Mouse (Mus musculus) A20 (cell line): Measurements from ENCODE around the gene Tmem242.

Experiments used
- DNase-seq: peaks from one replicate; pipeline ENCODE4 v3.0.0-alpha.2; 2011; ENCODE audit warnings: low read depth, low spot score

Gene Tmem242

DNA sequence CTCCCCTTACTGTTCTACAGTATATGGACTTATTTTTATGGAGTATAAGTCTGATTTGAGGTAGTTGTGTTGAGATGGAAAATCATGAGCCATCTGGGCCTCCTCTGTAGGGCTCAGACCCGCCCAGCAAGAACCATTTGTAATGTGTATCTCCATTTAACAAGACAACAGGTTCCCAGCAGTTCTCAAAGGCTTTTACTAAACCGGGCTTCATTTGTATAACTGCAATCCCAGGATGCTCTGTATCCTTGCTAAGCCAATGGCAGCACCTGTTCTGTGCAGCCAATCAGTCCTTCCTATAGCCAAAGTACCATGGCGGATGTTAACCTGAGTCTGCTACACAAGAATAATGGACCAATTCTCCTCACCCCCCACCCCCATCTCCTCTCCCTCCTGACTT lies 23.5 kb downstream of the Tmem242 start:
- no peak for DNase-seq

DNA sequence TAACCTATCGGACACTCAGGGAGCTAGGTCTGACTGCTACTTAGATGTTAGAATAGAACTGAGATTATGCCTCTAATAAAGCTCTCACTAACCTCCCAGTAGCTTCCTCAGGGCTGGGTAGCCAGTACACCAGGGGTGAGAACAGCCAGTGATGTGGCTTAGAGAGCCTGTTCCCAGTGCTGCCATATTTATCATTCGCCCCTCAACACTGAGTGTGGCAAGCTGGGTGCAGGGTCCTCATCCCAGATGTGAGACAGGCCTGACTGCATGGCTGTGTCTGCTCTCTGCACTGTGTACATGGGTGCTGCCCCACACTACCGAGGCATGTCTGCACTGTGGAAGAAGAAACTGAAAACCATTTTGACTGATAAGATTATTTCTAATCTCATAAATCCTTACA lies 26.0 kb downstream of the Tmem242 start:
- DNase-seq, result no peak

DNA sequence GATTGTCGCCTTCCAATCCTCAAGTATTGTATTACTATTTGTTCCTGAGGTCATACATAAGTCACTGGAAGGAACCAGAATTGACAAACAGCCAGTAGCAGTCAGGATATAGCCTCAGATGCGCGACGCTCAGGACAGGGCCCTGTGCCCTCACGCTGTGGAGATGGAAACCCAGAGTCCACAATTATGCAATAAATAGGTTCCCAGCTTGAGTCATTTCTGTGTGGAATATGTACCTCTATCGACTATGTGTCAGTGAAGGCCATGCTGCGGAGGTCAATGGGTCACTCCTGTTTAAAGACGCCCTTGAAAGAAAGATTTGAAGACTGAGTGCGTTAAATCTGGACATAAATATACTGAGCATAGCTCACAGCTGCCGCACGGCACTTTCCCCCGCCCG lies 26.7 kb downstream of the Tmem242 start:
- no peak for DNase-seq

DNA sequence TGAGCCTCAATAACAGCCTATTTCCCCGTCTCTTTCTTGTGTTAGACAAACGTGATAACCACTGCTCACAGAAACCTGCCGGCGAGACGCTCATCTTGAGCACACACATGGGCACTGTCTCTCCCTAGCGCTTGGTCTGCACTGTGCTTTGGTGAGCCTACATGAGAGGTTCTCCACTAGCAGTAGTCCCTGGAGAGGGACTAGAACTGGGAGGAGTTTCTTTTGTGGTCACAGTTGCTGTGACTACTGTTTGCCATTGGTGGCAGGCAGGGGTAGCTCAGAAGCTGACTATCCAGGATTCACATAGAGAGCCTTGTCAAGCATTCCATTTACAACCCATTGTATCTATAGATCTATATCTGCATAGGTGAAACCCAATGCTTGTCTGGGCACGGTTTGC lies 27.3 kb downstream of the Tmem242 start:
- DNase-seq, result no peak

DNA sequence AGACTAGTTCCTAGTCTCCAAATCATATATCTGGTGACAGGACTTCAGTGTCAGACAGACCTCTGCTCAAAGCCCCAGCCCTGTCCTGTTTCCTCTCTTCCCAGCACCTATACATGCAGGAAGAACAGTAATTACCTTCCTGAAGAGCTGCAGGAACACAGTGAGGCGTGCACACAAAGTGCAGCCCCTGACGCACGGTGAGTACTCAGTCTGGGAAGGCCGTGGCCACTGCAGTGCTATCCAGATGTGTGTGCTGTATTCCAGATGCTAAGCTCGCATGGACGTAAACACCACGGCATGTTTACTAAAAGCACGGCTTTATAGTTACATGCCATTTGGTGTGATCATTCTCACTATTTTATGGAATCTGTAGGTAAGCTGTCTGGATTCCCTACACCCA lies 27.8 kb downstream of the Tmem242 start:
- no peak for DNase-seq

DNA sequence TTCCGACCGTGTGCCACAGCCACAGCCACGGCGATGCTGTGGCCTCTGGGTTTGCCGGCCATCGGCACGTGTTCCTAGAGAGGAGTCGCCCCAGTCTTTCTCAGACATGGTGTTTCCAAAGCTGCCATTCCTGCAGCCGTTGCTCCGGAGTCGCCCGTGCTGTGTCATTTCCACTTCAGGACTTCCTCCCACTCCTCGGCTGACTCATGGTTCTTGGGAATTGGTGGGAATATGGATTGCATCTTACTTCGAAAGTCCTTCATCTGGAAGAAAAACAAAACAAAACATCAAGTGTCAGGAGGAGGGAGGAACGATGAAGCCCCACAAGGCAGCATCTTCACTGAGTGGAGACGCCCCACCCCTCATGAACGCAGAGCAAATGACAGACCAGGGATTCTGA lies 28.9 kb downstream of the Tmem242 start:
- DNase-seq, result no peak

DNA sequence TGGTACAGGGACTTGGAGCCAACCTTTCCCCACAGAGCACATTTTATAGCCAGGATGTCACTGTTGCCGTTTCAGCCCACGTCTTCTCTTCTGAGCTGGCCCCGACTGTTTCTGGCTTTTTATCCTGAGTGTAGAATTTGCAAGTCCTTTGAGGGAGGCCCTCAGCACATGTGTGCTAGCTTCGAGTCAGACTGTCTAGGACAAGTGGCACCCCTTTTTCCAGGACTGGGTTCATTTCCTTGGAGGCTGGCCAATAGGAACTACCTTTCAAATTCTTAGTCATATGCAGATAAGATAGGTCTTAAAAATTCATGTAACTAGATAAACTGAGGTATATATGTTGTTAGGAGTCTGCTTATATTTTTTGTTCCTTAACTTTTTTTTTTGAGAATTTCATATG lies 29.7 kb downstream of the Tmem242 start:
- DNase-seq, result no peak

DNA sequence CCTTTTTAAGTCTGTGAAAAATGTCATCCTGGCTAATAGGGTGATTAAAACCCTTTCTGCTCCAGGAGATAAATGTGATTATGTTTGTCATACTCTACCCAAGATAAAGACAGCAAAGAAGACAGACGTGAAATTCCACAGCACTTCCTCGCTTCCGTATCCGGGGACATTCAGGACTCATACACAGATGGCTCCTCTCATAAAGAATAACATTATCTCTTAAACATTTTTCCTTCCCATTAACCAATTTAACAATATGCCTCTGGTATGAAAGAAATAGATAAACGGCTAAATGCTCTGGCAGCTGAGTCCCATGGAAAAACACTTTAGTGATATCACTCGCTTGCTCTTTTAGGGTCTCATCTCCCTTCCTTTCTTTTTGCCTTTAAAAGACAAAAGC lies 33.0 kb downstream of the Tmem242 start:
- no peak for DNase-seq

DNA sequence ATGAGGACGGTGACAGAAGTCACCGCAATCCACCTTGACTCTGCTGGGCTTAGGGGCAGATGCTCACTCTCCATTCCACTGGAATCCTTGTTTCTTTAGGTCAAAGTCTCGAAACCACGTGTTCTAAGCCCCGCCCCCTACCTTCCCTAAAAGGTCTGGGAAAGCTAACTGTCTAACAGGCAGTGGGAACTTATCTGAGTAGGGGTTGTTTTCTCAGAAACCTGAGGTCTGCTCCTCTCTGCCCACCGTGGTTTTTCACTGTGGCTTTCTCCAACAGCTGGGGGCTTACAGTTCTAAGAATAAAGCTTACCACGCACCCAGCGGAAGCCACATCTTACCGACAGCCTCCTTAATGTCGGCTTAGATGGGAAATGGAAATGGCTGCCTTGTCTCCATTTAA lies 33.5 kb downstream of the Tmem242 start:
- no peak for DNase-seq

DNA sequence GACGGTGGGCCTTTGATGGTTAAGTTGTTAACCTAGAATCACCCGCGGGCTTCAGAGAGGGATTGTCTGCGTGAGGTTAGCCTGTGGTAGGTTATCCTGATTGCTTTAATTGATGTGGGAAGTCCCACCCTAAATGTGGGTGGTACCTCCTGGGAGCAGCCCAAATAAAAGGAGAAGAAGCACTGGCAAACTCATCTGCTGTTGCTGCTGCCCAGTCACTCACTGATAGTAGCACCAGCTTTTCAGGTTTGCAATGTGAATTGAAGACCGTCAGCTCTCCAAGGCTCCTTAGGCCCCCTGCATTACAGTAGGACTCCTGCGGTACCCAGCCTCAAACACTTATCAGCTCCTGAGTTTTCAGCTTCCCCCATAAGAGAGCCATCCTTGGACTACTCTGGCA lies 36.2 kb downstream of the Tmem242 start:
- no peak for DNase-seq

DNA sequence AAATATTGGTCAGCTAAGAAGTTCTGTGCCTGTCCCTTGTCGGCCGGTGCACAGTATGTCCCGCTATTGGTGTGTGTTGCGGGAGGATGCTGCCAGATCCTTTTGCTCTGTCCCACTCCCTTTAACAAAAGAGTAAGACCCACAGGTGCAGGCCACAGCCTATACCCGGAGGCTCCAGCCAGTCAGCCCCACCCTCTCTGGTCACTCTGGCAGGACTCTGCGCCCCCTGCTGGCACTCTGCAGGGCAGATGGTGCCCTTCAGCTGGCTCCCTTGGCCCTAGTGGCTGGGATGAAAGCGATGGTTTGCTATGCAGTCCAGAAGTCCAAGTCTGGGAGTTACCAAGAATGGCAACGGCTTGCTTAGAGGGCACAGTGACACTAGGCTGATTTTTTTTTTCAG lies 37.4 kb downstream of the Tmem242 start:
- peak; percentile 90 for DNase-seq

DNA sequence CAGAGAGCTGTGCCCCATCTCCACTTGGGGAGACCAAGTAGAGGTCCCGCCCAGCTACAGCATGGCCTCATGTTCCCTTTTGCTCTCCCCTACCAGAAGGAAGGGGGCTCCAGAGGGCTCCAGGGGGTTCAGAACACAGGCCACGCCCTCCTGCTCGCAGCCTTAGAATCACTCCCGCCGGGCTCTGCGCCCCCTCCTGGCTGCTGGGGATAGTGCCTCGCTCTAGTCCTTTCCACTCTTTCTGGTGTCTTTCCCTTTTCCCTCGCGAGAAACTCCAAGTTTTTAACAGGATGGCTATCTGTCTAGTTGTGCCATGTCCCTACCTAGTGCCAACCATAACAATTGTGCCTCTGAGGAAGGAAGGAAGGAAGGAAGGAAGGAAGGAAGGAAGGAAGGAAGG lies 38.0 kb downstream of the Tmem242 start:
- peak; percentile 81 for DNase-seq

DNA sequence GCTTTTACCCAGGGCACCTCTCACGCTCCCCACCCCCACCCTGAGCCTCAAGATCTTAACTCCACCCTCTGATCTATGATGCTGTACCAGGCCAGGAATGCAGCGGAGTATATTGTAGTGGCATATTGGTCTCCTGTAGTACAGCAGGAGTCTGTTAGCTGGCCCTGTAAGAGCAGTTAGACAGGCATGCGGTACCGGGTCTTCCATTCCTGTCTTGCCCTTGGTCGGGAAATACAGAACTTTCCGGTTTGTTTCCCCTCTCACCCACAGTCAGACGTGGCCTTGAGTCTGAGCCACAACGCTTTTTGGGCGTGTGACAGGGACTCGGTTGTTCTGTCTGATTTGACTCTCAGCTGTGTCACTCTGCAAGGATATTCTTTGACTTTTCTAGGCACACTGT lies 38.8 kb downstream of the Tmem242 start:
- DNase-seq, result no peak

DNA sequence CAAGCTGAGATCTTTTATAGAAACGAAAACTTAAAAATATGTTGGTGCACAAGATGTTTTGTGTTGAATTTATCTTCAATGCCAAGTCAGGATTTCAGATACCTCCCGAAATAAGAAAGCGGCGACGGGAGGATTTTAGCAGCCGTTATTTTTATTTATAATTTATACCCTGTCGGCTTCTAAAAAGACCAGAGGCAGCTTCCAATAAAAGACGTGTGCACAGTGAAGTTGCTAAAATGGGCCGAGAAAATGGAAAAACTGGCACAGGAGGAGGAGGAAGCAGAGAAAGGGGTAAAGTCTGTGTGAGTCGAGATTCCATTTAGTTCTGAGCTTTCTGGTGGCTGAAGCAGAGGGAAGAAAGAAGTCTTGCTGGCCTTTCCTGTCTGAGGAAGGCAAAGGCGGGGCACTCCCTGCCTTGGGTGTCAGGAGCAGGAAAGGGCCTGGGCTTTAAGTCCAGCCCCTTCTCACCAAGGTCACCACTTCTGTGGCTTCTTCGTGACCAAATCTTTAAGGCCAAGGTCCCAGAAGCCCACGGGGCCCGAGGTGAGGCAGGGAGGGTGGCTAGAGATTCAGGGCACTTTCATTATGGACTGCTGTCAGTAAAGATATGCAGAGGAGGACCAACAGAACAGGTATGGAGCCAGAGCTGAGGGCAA lies 39.5 kb downstream of the Tmem242 start:
- DNase-seq, result no peak

DNA sequence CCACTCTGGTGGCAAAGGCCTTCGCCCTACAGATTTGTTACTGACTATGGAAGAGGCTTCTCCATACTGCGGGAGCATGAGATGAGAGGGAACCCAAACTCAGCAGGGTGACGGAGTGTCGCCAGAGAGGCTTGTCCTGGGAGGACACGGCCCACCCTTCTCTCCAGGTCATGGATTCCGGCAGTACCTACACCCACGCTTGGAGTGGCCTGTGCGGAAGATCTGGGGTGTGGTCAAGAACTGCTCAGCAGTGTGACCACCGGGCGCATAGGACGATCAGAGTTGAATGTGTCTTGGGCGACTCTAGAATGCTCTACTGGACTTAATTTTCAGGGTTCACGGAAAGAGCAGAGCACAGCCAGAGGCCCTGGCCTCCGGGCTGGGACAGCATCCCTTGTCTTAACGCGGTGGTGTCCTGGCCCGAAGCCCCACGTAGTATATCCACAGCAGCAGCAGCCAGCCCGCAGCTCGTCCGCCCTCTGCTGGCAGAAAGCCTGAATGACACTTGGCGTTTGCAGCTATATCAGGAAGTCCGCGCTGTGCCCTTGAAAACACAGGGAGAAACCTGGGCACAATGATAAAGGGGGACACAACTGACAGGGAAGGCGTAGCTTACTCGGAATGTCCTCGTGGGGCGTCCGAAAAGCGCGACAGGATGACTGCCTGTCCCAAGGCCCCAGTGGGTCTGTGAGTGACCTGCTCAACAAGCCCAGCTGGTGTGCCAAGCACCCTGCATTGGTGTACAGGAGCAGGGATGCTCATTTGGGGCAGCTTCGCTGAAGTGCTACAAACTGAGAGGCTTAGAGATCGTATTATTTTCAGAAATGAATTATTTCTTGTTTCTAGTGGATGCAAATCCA lies 42.7 kb downstream of the Tmem242 start:
- DNase-seq, result peak; percentile 85

DNA sequence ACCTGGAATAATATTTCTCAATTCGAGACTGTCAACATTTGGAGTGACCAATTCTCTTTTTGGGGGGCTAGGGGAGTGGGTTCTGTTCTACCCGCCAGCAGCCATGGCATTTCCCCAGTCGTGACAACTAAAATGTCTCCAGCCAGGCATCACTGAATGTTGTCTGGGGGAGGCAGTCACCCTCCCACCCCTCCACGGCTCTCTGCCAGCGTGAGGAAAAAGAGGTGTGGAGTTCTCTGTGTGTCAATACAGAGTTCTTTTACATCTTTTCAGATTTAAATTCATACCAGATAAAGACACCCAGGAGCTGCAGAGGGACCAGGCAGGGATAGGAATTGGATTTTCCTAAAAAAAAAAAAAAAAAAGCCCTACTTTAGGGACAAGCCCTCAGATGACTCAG lies 43.8 kb downstream of the Tmem242 start:
- DNase-seq, result no peak

DNA sequence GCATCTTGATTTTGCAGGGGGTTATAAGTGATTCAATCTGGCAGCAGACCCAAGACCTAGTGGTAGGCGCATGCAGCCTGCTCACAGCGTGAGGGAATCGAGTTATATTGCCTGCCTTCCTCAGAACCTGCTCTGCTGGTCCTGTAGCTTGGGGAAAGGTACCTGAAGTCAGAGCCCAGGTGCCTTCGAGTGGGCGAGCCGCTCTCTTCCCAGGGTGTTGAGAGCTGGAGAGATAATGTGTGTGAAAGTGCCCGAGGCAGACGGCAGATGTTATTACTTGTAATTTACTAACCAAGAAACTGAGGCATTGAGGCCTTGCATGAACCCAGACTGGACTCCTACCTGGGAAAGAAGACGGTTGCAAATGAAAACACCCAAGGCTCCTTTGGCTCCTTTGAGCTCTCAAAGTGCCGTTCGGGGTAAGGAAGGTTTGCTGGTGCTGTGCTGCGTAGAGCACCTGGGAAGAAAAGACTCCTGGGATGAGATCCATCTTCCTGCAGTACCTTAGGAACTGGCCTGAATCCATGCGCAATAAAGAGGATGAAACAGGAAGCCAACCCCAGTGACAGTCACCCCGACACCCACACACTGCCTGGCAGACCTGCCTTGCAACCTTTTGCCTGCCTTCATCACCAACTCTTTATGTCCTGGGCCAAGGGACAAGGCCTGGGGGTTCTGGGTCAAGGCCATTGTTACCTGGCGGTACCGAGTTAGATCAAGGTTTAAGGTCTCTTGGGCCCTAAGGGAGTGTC lies 44.4 kb downstream of the Tmem242 start:
- DNase-seq, result no peak

DNA sequence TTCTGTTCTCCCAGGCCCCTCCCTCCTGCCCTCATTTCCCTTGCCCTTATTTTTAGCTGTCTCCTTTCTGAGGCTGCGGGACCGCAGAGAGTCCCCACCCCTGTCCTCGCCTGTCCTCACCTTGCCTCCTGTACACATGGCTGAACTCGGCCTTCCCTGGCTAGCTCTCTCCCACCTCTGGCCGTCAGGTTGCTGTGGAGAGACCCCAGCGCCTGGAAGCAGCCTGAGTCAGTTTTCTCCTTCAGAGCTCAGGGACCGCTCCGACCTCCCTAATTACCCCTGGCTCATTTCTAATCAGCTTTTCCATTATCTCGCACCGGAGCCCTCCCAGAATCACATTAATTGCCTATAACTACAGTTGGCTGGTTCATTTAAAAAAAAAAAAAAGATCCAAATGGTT lies 49.4 kb downstream of the Tmem242 start:
- DNase-seq, result no peak

DNA sequence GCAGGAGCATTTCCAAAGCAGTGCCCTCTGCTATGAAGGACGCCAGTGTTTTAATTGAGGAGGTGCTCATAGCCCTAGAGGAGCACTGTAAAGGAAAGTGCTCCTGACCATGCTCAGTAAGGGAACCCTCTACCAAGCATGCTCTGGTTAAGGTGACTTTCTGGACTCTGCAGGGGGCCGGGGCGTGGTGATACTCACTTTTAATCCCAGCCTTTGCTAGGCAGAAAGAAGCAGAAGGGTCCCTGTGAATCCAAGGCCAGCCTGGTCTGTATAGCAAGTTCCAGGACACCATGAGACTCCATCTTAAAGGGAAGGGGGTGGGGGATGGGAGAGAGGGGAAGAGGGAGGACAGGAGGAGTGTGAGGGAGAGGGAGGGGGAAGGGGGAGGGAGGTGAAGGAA lies 51.7 kb downstream of the Tmem242 start:
- DNase-seq, result no peak

DNA sequence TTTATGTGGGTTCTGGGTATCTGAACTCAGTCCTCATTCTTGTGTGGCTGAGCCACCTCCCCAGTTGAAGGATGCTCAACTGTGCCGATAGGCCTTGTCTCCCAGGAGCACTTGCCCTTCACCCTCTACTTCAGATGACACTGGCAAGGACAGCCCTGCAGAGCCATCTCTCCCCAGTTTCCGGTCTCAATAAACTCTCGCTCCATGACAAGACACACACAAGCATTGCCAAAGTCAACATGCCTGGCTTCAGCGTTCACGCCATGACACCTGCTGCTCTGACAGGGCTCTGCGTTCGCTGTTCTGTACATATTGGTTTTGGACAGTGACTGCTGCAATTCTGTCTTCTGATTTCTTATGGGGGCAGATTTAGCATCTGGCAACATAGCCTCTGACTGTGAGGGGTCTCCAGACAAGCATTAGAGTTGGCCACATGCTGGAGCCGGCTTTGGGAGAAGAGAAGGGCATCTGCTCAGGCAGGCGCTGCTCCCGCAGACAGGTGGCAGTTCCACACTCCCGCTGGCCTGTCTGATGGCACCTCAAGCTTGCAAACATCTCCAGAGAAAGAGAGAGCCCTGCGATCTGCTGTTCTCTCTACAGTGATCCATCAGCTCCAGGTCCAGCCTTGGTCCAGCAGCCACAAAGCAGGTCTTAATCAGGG lies 53.0 kb downstream of the Tmem242 start:
- DNase-seq, result no peak

DNA sequence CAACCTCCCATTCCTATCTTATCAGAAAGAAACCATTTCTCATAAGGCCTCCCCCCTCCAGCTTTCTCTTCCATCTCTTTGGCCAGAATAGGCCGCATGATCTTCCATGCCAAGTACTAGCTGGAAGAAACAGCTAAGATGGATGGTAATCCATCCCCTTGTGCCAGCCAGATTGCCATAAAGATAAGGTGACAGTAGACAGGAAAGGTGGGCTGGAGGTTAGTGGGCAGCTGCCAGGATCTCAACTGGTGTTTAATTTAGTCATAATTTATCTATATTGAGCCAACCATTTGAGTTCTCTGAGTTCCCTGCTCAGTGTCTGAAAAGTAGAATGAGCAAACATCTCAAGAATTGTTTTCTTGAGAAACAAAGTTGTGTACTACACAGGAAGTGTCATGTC lies 54.4 kb downstream of the Tmem242 start:
- no peak for DNase-seq

DNA sequence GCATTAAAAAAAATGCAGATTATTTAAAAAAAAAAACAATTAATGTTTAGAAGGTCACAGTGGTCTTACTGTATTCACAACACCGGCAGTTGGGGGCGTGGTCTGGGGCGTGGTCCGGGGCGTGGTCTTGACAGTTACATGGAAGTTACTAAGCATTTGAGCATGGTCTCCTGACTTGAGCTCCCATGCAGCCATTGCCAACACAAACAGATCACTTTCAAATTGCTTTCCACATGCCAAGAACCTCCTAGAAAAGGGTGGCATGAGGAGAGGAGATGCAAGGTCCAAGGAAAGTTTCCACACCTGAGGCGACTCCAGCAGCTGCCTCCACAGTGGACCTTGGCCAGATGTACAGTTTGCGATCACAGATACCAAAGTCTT lies 62.1 kb downstream of the Tmem242 start:
- peak; percentile 38 for DNase-seq
